Mouse (Mus musculus) bone marrow, adult 2 months (tissue): ENCODE results near the gene Tfrc. TPM values are rescaled to one million over a fixed set of nuclear protein-coding genes. Genes with fewer than 3 reads are reported as not detected.

Experiments used
- H3K27ac ChIP-seq: fragments of 200-500 bp; 2 replicates; pipeline ENCODE4 v1.5.1; 2012; ENCODE audit warnings: low read depth, mild to moderate bottlenecking, control low read depth, inconsistent platforms, low read length; ENCODE audit not compliant: control insufficient read depth, poor library complexity, insufficient read depth
- H3K4me1 ChIP-seq: fragments of 200-500 bp; 2 replicates; pipeline ENCODE4 v1.6.1; 2011; ENCODE audit warnings: low read length; ENCODE audit not compliant: control insufficient read depth, insufficient read depth
- H3K4me3 ChIP-seq: fragments of 200-500 bp; replicated peaks from 2 replicates; pipeline ENCODE3; 2011; ENCODE audit warnings: mild to moderate bottlenecking, low read depth, low read length, control low read depth; ENCODE audit not compliant: control insufficient read depth
- CTCF ChIP-seq: fragments of 200-500 bp; IDR thresholded peaks from 2 replicates; pipeline ENCODE4 v1.5.1; 2011; ENCODE audit warnings: low read length, control low read depth; ENCODE audit not compliant: control insufficient read depth, insufficient read depth
- POLR2A ChIP-seq: fragments of 200-500 bp; IDR thresholded peaks from 2 replicates; pipeline ENCODE4 v1.6.1; 2011; ENCODE audit warnings: low read depth, mild to moderate bottlenecking, control low read depth, low read length, borderline replicate concordance; ENCODE audit not compliant: control insufficient read depth
- WGBS: fragments of 180-500 bp; shearing (Covaris S2); methylation state at CpG from one replicate; pipeline ENCODE4 v1.1.7; 2018; 5-methylcytosine and 5-hydroxymethylcytosine counted together
- polyA plus RNA-seq: library from polyadenylated mRNA; stranded (reverse); fragments of >200 nt; gene quantifications from 2 replicates; pipeline ENCODE4 v1.2.4, GENCODE M21; 2011; ENCODE audit warnings: low replicate concordance; ENCODE audit not compliant: missing spikeins, insufficient read depth, insufficient read length

Gene Tfrc
- polyA plus RNA-seq, 1 experiment = 210 TPM

DNA sequence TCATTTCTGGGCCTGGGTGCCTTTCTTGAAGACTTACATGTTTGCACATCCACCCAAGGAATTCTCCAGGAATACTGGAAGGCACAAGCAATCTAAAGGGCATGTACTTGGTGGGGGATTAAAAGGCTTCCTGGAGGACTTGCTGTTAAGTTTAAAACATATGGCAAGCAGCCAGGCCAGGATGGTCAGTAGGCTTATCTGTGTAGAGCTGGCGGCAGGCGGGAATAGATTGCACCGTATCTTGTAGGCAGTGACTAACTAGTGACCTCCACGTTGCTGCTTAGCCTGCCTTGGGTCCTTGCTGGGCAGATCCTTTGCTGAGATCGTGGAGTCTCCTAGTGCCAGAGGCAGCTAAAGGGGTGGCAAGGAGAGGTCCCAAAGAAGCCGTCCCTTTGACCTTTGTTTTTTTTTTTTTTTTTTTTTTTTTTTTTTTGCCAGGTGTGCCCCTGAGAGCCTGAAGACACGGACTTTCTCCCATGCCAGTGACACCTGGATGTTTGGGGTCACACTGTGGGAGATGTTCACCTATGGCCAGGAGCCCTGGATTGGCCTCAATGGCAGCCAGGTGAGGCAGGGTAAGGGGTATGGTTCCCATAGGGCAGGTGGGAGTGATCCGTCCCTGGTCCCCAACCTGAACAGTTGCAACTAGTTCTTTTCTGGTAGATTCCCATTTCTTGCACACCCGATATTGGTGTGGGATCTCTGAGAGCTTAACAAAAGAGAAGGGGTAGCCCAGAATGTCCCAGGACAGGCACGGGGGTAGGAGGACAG lies 61.8 kb downstream of the Tfrc start:
- 63% methylated on average over 10 of the region's 10 CpGs for WGBS
- no peak for TF ChIP-seq CTCF
- TF ChIP-seq POLR2A = no peak
- peaks cover 9% of the 10 kb centered on the region for H3K4me1 ChIP-seq
- peak overlapping the region; percentile 44; the same call in 1 of the 2 replicates for H3K27ac ChIP-seq
- H3K4me3 ChIP-seq = peak overlapping the region; percentile 14

DNA sequence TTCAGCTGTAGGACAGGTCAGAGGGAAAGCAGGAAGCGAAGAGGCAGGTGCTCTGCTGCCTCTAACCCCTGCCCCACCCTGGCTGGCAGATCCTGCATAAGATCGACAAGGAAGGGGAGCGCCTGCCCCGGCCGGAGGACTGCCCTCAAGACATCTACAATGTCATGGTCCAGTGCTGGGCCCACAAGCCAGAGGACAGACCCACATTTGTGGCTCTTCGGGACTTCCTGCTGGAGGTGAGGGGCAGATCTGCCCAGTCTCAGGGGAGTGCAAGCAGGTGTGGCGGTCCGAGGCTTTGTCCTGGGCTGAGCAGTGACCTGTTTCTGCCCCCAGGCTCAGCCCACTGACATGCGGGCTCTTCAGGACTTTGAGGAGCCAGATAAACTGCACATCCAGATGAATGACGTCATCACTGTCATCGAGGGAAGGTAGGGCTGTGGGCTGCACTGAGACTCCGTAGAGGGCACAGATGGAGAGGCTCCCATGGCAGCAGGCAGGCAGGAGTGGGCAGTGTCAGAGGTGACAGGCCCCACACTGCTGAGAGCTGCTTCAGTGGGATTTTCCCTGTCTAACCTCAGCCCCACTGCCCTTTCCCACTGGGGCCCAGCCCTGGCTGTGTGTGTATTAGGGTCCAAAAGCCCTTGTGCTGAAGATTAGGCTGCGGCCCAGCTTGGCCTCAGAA lies 62.6 kb downstream of the Tfrc start:
- TF ChIP-seq CTCF (no peak), POLR2A (no peak)
- H3K27ac ChIP-seq = peak overlapping the region; percentile 44; the same call in 1 of the 2 replicates
- H3K4me1 ChIP-seq = peaks cover 3% of the 10 kb centered on the region
- peak overlapping the region; percentile 14 for H3K4me3 ChIP-seq
- WGBS = 84% methylated on average over 13 of the region's 13 CpGs

DNA sequence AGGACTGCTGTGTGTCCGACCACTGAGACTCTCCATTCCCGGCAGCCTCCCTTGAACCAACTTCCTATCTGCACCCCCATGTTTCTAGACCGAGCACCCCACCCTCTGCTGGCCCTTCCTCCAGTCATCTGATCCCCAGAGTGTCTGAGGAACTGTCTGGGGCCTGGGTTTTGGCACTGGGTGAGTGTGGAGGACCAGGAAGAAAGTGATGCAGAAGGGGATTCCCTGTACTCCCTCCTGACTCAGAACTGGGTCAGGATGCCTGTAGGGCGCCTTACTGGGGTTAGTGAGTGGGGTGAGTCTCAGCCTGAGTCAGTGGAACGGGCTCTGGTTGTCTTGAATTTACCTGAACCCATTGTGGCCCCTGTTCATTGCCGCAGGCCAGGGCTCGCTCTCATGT lies 63.5 kb downstream of the Tfrc start:
- WGBS = 75% methylated on average over 7 of the region's 7 CpGs
- Histone ChIP-seq H3K4me1 (no peaks in the 10 kb centered on the region; the same call in 1 of the 2 replicates), H3K27ac (peak overlapping the region; percentile 34), H3K4me3 (peak overlapping the region; percentile 17)
- TF ChIP-seq CTCF (no peak), POLR2A (no peak)

- peak overlapping the region; percentile 3; the same call in 1 of the 2 replicates for H3K27ac ChIP-seq
- WGBS = 82% methylated on average over 13 of the region's 13 CpGs
- H3K4me1 ChIP-seq = no peaks in the 10 kb centered on the region; the same call in 1 of the 2 replicates
Measured at GRCm38 (mm10) chr16:32672861-32673560, 64.3 kb downstream of the Tfrc start.

DNA sequence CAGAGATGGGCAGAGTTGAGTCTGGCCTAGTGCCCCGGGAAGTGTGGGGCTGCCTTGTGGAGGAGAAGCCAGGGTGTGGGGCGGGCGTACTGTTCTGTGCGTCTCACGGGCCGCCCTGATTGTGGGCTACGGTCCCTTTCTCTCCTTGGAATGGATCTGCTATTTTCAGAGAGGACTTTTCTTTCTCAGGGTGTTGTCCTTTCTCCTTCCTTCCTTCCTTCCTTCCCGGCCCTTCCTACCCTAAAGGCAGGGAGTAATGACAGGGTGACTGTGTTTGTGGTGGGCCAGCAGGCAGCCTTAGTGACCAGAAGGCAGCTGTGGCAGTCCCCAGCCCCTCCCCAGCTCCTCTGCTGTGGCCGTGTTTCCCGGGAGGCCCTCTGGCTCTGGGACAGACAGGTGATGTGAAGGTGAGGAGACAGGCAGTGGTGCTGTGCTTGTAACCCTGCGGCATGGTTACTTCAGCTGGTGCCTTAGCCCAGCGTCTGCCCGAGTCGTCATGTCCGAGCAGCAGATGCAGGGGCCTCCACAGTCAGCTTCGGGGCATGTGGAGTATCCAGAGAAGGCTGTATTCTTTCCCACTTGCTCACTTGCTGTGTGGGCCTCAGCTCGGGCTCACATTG lies 65.5 kb downstream of the Tfrc start:
- H3K4me1 ChIP-seq = no peaks in the 10 kb centered on the region; the same call in 1 of the 2 replicates
- no peak overlapping the region for H3K4me3 ChIP-seq
- no peak overlapping the region for H3K27ac ChIP-seq
- WGBS = 92% methylated on average over 17 of the region's 17 CpGs
- TF ChIP-seq CTCF = no peak

More at GRCm38 (mm10) chr16:32672861-32673560, 64.3 kb downstream of the Tfrc start:
- TF ChIP-seq POLR2A (no peak), CTCF (no peak)
- H3K4me3 ChIP-seq = no peak overlapping the region

DNA sequence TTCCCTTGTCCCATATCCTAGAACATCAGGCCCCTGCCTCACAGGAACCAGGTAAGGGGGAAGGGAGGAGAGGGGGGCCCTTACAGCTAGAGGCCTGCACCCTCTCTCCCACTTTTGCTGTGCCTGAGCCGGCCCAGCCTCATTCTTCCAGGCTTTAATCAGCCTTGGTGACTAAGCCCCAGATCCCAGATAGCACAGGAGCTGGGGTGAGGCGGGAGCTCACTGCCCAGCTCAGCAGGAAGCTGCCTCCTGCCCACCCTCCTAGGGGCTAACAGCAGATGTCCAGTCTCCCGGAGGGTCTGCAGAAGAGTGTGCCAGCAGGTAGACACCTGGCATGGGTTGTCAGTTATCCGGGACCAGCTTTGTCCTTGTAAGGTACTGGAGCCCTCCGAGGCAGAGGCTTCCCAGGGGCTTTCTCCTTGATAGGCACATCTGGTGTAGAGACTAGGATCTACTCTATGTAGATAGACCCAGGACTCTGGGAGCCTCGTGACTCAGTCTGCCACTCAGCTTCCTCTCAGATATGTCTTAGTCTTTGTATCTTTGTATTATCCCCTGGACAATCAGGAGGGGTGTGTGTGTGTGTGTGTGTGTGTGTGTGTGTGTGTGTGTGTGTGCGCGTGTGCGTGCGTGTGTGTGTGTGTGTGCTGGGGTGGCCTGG lies 68.5 kb downstream of the Tfrc start:
- H3K27ac ChIP-seq = no peak overlapping the region

DNA sequence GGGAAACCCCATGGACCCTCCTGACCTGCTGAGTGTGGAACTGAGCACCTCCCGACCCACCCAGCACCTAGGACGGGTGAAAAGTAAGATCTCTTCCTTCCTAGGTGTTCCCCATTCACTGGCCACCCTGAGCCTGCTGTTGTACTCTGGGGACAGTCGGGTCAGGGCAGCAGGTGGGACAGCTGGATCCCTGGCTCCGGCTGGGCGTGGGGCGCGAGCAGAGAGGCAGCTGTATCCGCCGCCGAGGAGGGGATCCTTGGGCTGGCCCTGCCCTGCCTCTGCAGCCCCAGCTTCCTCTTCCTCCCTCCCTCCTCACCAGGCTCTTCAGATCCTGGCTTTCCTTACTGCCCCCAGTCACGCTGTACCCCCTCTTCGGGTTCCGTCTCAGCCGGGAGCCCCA lies 69.2 kb downstream of the Tfrc start:
- Histone ChIP-seq H3K27ac (no peak overlapping the region), H3K4me1 (no peaks in the 10 kb centered on the region), H3K4me3 (no peak overlapping the region)
- TF ChIP-seq POLR2A (no peak), CTCF (no peak)
- 79% methylated on average over 14 of the region's 14 CpGs for WGBS

More for the DNA sequence above, 68.5 kb downstream of the Tfrc start:
- no peak for TF ChIP-seq POLR2A
- TF ChIP-seq CTCF = no peak
- no peaks in the 10 kb centered on the region for H3K4me1 ChIP-seq
- no peak overlapping the region for H3K4me3 ChIP-seq
- WGBS = 64% methylated on average over 10 of the region's 10 CpGs

GRCm38 (mm10) chr16:32678812-32679211 lies 70.1 kb downstream of the Tfrc start:
- no peak for TF ChIP-seq POLR2A
- TF ChIP-seq CTCF = no peak
- no peak overlapping the region for H3K4me3 ChIP-seq
- no peaks in the 10 kb centered on the region for H3K4me1 ChIP-seq
- 85% methylated on average over 14 of the region's 14 CpGs for WGBS
- no peak overlapping the region for H3K27ac ChIP-seq
